Mouse (Mus musculus): ENCODE measurements at regions not wholly inside any gene's neighbourhood (a gene's known extent, or its start where the extent isn't known, plus 50 kb on each side); places are given as distances from the start of the nearest gene placed in this dataset.

- in situ Hi-C loops (cut with MboI, MseI): no loop called here
Observed at GRCm38 (mm10) chr1:157957506-157957905, 398.6 kb downstream of the Brinp2 start.

- in situ Hi-C loops (cut with MboI, MseI): no loop called here
Observed at GRCm38 (mm10) chr1:157964461-157964860, 391.7 kb downstream of the Brinp2 start.

GRCm38 (mm10) chr1:157969635-157970111, 386.5 kb downstream of the Brinp2 start:
- in situ Hi-C loops (cut with MboI, MseI): no loop called here

- in situ Hi-C loops (cut with MboI, MseI): no loop called here
Observed at GRCm38 (mm10) chr1:157973373-157974232, 382.5 kb downstream of the Brinp2 start.

- in situ Hi-C loops (cut with MboI, MseI): no loop called here
Observed at GRCm38 (mm10) chr1:157974656-157975055, 381.5 kb downstream of the Brinp2 start.

GRCm38 (mm10) chr1:158019161-158019560, 337.0 kb downstream of the Brinp2 start:
- in situ Hi-C loops (cut with MboI, MseI): no loop called here

- in situ Hi-C loops (cut with MboI, MseI): no loop called here
Observed at GRCm38 (mm10) chr1:158039756-158040155, 316.4 kb downstream of the Brinp2 start.

- in situ Hi-C loops (cut with MboI, MseI): no loop called here
Observed at GRCm38 (mm10) chr1:158040334-158040733, 315.8 kb downstream of the Brinp2 start.

- in situ Hi-C loops (cut with MboI, MseI): no loop called here
Observed at GRCm38 (mm10) chr1:158052644-158053043, 303.5 kb downstream of the Brinp2 start.

- in situ Hi-C loops (cut with MboI, MseI): no loop called here
Observed at GRCm38 (mm10) chr1:158054961-158055360, 301.2 kb downstream of the Brinp2 start.

- in situ Hi-C loops (cut with MboI, MseI): no loop called here
Observed at GRCm38 (mm10) chr1:158056994-158057630, 299.0 kb downstream of the Brinp2 start.

GRCm38 (mm10) chr1:158057789-158058188, 298.3 kb downstream of the Brinp2 start:
- in situ Hi-C loops (cut with MboI, MseI): no loop called here

- in situ Hi-C loops (cut with MboI, MseI): no loop called here
Observed at GRCm38 (mm10) chr1:158061995-158062394, 294.1 kb downstream of the Brinp2 start.

- in situ Hi-C loops (cut with MboI, MseI): no loop called here
Observed at GRCm38 (mm10) chr1:158082181-158082580, 273.9 kb downstream of the Brinp2 start.

GRCm38 (mm10) chr1:158085856-158086255, 270.3 kb downstream of the Brinp2 start:
- in situ Hi-C loops (cut with MboI, MseI): no loop called here

- in situ Hi-C loops (cut with MboI, MseI): no loop called here
Observed at GRCm38 (mm10) chr1:158097500-158097899, 258.6 kb downstream of the Brinp2 start.

- in situ Hi-C loops (cut with MboI, MseI): loop anchor here (10.0 kb wide), 1 partner anchor 1185 kb away; no protein-coding TSS in a partner anchor
Observed at GRCm38 (mm10) chr1:158119708-158120107, 236.4 kb downstream of the Brinp2 start.

- in situ Hi-C loops (cut with MboI, MseI): no loop called here
Observed at GRCm38 (mm10) chr1:158124902-158125301, 231.2 kb downstream of the Brinp2 start.

- in situ Hi-C loops (cut with MboI, MseI): no loop called here
Observed at GRCm38 (mm10) chr1:158126272-158126671, 229.9 kb downstream of the Brinp2 start.

- in situ Hi-C loops (cut with MboI, MseI): no loop called here
Observed at GRCm38 (mm10) chr1:158129243-158129770, 226.8 kb downstream of the Brinp2 start.

- in situ Hi-C loops (cut with MboI, MseI): no loop called here
Observed at GRCm38 (mm10) chr1:158147525-158147924, 208.6 kb downstream of the Brinp2 start.

- in situ Hi-C loops (cut with MboI, MseI): no loop called here
Observed at GRCm38 (mm10) chr1:158148035-158148434, 208.1 kb downstream of the Brinp2 start.

Data from T-helper 2 cell (primary cell).